Mouse (Mus musculus): ENCODE data around the gene Abtb2. TPM values are rescaled to one million over a fixed set of nuclear protein-coding genes. Genes with fewer than 3 reads are reported as not detected.
A peak's percentile ranks its signal among the peaks of the same experiment; 100 is the strongest.

The Abtb2 gene
- polyA plus RNA-seq, 1 experiment = 4.0 TPM

- no peaks in the 10 kb centered on the region for H3K36me3 ChIP-seq (ENCODE audit: control insufficient read depth, insufficient read depth)
- no peak overlapping the region for H3K4me3 ChIP-seq (ENCODE audit: insufficient read depth, poor library complexity, severe bottlenecking)
- no peak overlapping the region for H3ac ChIP-seq (ENCODE audit: control insufficient read depth, insufficient read length, low read depth)
- H3K79me2 ChIP-seq (ENCODE audit: control insufficient read depth, insufficient read depth) = no peaks in the 10 kb centered on the region
- H3K79me3 ChIP-seq (ENCODE audit: low read depth) = no peaks in the 10 kb centered on the region
- TF ChIP-seq CEBPB (IDR thresholded peaks at IDR 0.05; ENCODE audit: low read depth) (no peak), MYOG (IDR thresholded peaks at IDR 0.05; ENCODE audit: control insufficient read depth, extremely low read depth, insufficient read length) (no peak), USF1 (IDR thresholded peaks at IDR 0.05; ENCODE audit: low read depth) (no peak), CTCF (IDR thresholded peaks at IDR 0.05; ENCODE audit: control insufficient read depth, insufficient read depth, insufficient read length) (no peak), MAX (IDR thresholded peaks at IDR 0.05) (no peak), MYOD1 (IDR thresholded peaks at IDR 0.05; ENCODE audit: control insufficient read depth, insufficient read length, low read depth) (no peak), FOSL1 (IDR thresholded peaks at IDR 0.05; ENCODE audit: insufficient read depth, low read length, poor library complexity, severe bottlenecking) (no peak)
- H3K27me3 ChIP-seq (ENCODE audit: control insufficient read depth, insufficient read depth, insufficient read length) = peaks cover 3% of the 10 kb centered on the region
Measured at GRCm38 (mm10) chr2:103556125-103556877, 9.8 kb upstream of the Abtb2 start.

DNA sequence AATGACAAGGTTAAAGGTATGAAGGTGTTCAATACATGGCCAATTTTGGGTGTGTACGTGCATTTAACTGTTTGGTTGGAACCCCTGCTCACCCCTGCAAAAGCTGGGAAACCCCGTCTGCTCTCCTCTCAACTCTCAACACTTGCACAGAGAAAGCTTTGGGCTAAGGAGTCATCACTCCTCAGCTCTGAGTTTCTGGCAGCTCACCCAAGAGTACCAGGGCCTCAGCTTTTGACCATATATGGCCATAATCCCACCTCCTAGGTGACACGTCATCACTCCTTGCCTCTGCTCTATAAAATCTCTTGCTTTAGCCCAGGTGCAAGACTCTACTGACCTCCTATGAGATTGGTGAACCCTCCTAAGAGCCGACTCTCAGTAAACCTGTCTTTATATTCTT lies 5.2 kb upstream of the Abtb2 start:
- Histone ChIP-seq H3K36me3 (ENCODE audit: control insufficient read depth, insufficient read depth) (no peaks in the 10 kb centered on the region), H3ac (ENCODE audit: control insufficient read depth, insufficient read length, low read depth) (no peak overlapping the region), H3K27me3 (ENCODE audit: control insufficient read depth, insufficient read depth, insufficient read length) (peaks cover 3% of the 10 kb centered on the region), H3K4me3 (ENCODE audit: insufficient read depth, poor library complexity, severe bottlenecking) (no peak overlapping the region), H3K79me3 (ENCODE audit: low read depth) (no peaks in the 10 kb centered on the region), H3K79me2 (ENCODE audit: control insufficient read depth, insufficient read depth) (no peaks in the 10 kb centered on the region)
- no peak for TF ChIP-seq MYOD1 (IDR thresholded peaks at IDR 0.05; ENCODE audit: control insufficient read depth, insufficient read length, low read depth)
- TF ChIP-seq CTCF (IDR thresholded peaks at IDR 0.05; ENCODE audit: control insufficient read depth, insufficient read depth, insufficient read length) = no peak
- no peak for TF ChIP-seq FOSL1 (IDR thresholded peaks at IDR 0.05; ENCODE audit: insufficient read depth, low read length, poor library complexity, severe bottlenecking)
- TF ChIP-seq USF1 (IDR thresholded peaks at IDR 0.05; ENCODE audit: low read depth) = no peak
- TF ChIP-seq MYOG (IDR thresholded peaks at IDR 0.05; ENCODE audit: control insufficient read depth, extremely low read depth, insufficient read length) = no peak
- TF ChIP-seq CEBPB (IDR thresholded peaks at IDR 0.05; ENCODE audit: low read depth) = no peak
- no peak for TF ChIP-seq MAX (IDR thresholded peaks at IDR 0.05)

DNA sequence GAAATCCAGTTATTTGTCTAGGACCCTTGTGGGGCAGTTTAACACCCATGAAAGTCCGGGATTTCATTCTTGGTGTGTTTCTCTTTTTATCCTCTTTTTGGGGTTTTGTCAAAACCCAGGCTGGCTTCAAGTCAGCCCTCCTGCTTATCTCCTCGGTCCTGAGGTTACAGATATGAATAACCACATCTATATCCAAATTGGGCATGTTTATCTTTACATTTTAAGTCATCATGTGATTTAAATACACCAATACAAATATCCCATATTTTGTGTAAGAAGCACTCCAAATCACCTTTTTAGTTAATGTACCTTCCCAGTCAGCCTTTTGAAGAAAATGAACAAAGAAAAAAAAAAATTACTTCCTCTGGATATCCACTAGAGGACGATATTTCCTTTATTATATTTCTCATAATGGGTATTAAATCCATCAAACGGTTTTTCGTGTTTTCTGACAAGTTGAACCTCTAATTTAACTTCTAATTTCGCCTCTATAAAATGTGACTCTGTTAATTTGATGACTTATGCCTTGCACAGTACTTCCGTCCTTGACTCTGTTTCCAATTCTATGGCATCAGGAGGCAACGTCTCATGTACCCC lies 1.6 kb upstream of the Abtb2 start:
- Histone ChIP-seq H3K79me3 (ENCODE audit: low read depth) (peaks cover 4% of the 10 kb centered on the region), H3K4me3 (ENCODE audit: insufficient read depth, poor library complexity, severe bottlenecking) (no peak overlapping the region), H3ac (ENCODE audit: control insufficient read depth, insufficient read length, low read depth) (no peak overlapping the region), H3K79me2 (ENCODE audit: control insufficient read depth, insufficient read depth) (peaks cover 30% of the 10 kb centered on the region), H3K36me3 (ENCODE audit: control insufficient read depth, insufficient read depth) (no peaks in the 10 kb centered on the region), H3K27me3 (ENCODE audit: control insufficient read depth, insufficient read depth, insufficient read length) (no peaks in the 10 kb centered on the region)
- TF ChIP-seq USF1 (IDR thresholded peaks at IDR 0.05; ENCODE audit: low read depth) (no peak), MYOG (IDR thresholded peaks at IDR 0.05; ENCODE audit: control insufficient read depth, extremely low read depth, insufficient read length) (no peak), FOSL1 (IDR thresholded peaks at IDR 0.05; ENCODE audit: insufficient read depth, low read length, poor library complexity, severe bottlenecking) (no peak), CEBPB (IDR thresholded peaks at IDR 0.05; ENCODE audit: low read depth) (no peak), MAX (IDR thresholded peaks at IDR 0.05) (no peak)

GRCm38 (mm10) chr2:103565171-103565591 lies 929 bp upstream of the Abtb2 start:
- H3K79me2 ChIP-seq (ENCODE audit: control insufficient read depth, insufficient read depth) = peaks cover 35% of the 10 kb centered on the region
- H3K27me3 ChIP-seq (ENCODE audit: control insufficient read depth, insufficient read depth, insufficient read length) = no peaks in the 10 kb centered on the region
- H3K4me3 ChIP-seq (ENCODE audit: insufficient read depth, poor library complexity, severe bottlenecking) = peak overlapping the region; percentile 55
- H3ac ChIP-seq (ENCODE audit: control insufficient read depth, insufficient read length, low read depth) = peak overlapping the region; percentile 10
- peaks cover 4% of the 10 kb centered on the region for H3K79me3 ChIP-seq (ENCODE audit: low read depth)
- H3K36me3 ChIP-seq (ENCODE audit: control insufficient read depth, insufficient read depth) = no peaks in the 10 kb centered on the region
- TF ChIP-seq CEBPB (IDR thresholded peaks at IDR 0.05; ENCODE audit: low read depth) (no peak), MAX (IDR thresholded peaks at IDR 0.05) (peak; percentile 35)

GRCm38 (mm10) chr2:103566423-103566712 lies 258 bp downstream of the Abtb2 start:
- Histone ChIP-seq H3K27me3 (ENCODE audit: control insufficient read depth, insufficient read depth, insufficient read length) (no peaks in the 10 kb centered on the region), H3ac (ENCODE audit: control insufficient read depth, insufficient read length, low read depth) (peak overlapping the region; percentile 75), H3K36me3 (ENCODE audit: control insufficient read depth, insufficient read depth) (no peaks in the 10 kb centered on the region), H3K79me2 (ENCODE audit: control insufficient read depth, insufficient read depth) (peaks cover 46% of the 10 kb centered on the region), H3K79me3 (ENCODE audit: low read depth) (peaks cover 5% of the 10 kb centered on the region), H3K4me3 (ENCODE audit: insufficient read depth, poor library complexity, severe bottlenecking) (peak overlapping the region; percentile 55)
- TF ChIP-seq FOSL1 (IDR thresholded peaks at IDR 0.05; ENCODE audit: insufficient read depth, low read length, poor library complexity, severe bottlenecking) (no peak), USF1 (IDR thresholded peaks at IDR 0.05; ENCODE audit: low read depth) (no peak), MYOD1 (IDR thresholded peaks at IDR 0.05; ENCODE audit: control insufficient read depth, insufficient read length, low read depth) (no peak), MYOG (IDR thresholded peaks at IDR 0.05; ENCODE audit: control insufficient read depth, extremely low read depth, insufficient read length) (no peak), MAX (IDR thresholded peaks at IDR 0.05) (no peak), CEBPB (IDR thresholded peaks at IDR 0.05; ENCODE audit: low read depth) (no peak), CTCF (IDR thresholded peaks at IDR 0.05; ENCODE audit: control insufficient read depth, insufficient read depth, insufficient read length) (no peak)

All from C2C12 (cell line).